Mouse (Mus musculus): Measurements from ENCODE around the gene Gm11487. TPM values are rescaled to one million over a fixed set of nuclear protein-coding genes. Genes with fewer than 3 reads are reported as not detected.
"Not testable (repeated sequence)": the region's sequence is repeated elsewhere in the genome, so short reads cannot be mapped to it uniquely, and the experiment has no call there.

Gene Gm11487
- polyA plus RNA-seq (2012; rRNA removed), result not detected in 2 replicates
- polyA plus RNA-seq (2014; fragmentation: Nextera tagmentation; extraction: Ambion mirVana), result not detected in 2 replicates

DNA sequence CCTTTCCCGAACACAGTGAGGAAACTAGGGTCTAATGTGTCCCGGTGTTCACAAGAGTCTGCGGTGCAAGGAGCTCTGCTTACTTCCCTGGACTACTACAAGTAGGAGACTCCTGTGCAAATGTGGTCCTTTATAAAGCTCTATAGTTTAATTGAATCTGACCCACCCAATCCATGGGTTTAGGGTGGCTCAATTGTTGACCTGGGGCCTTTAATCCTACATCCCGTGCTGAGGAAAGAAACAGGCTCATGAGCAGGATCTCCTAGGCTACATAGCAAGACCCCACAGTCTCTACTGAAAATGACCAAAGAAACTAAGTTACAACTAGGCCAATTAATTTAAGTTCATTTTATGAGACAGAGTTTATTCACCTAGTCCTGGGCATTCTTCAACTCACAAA, at the start of gene Gm11487:
Gm11487 (minus strand) TSS at position 101 of the 400 bp plus-strand sequence.
- H3K4me3 ChIP-seq (replicated peaks; ENCODE audit: low read length); ATAC-seq (ENCODE audit: low FRiP score, low read depth); H3K36me3 ChIP-seq (ENCODE audit: control insufficient read depth, insufficient read depth, low read length); H3K4me2 ChIP-seq (replicated peaks; ENCODE audit: low read depth, low read length, severe bottlenecking); H3K4me1 ChIP-seq (ENCODE audit: control insufficient read depth, insufficient read depth, low read length); H3K9ac ChIP-seq (ENCODE audit: low read depth, low read length, severe bottlenecking); H3K27me3 ChIP-seq (ENCODE audit: control insufficient read depth, insufficient read depth, low read length); H3K27ac ChIP-seq (replicated peaks; ENCODE audit: low read depth, low read length); H3K9me3 ChIP-seq (ENCODE audit: control insufficient read depth, low read length); DNase-seq (ENCODE audit: low spot score): not testable (repeated sequence)
- 96% methylated on average over 3 of the region's 4 CpGs for WGBS

GRCm38 (mm10) chr4:73444715-73445114, 39.8 kb upstream of the Gm11487 start:
- no peak for ATAC-seq (ENCODE audit: low FRiP score, low read depth)
- no peak overlapping the region for H3K4me3 ChIP-seq (replicated peaks; ENCODE audit: low read length)
- no peak overlapping the region for H3K4me2 ChIP-seq (replicated peaks; ENCODE audit: low read depth, low read length, severe bottlenecking)
- WGBS, result 56% methylated on average over 7 of the region's 7 CpGs
- H3K4me1 ChIP-seq (ENCODE audit: control insufficient read depth, insufficient read depth, low read length), result no peaks in the 10 kb centered on the region
- no peaks in the 10 kb centered on the region for H3K9me3 ChIP-seq (ENCODE audit: control insufficient read depth, low read length)
- no peaks in the 10 kb centered on the region for H3K27me3 ChIP-seq (ENCODE audit: control insufficient read depth, insufficient read depth, low read length)
- TF ChIP-seq POLR2A (IDR thresholded peaks at IDR 0.05; ENCODE audit: borderline replicate concordance, extremely low read depth, insufficient read depth, insufficient read length), result no peak
- no peak for DNase-seq (ENCODE audit: low spot score)
- no peaks in the 10 kb centered on the region for H3K36me3 ChIP-seq (ENCODE audit: control insufficient read depth, insufficient read depth, low read length)
- H3K9ac ChIP-seq (ENCODE audit: low read depth, low read length, severe bottlenecking), result no peak overlapping the region
- no peak overlapping the region for H3K27ac ChIP-seq (replicated peaks; ENCODE audit: low read depth, low read length)

GRCm38 (mm10) chr4:73442568-73442967, 37.7 kb upstream of the Gm11487 start:
- H3K9me3 ChIP-seq (ENCODE audit: control insufficient read depth, low read length), result no peaks in the 10 kb centered on the region
- DNase-seq (ENCODE audit: low spot score), result no peak
- no peaks in the 10 kb centered on the region for H3K4me1 ChIP-seq (ENCODE audit: control insufficient read depth, insufficient read depth, low read length)
- H3K36me3 ChIP-seq (ENCODE audit: control insufficient read depth, insufficient read depth, low read length), result no peaks in the 10 kb centered on the region
- H3K27ac ChIP-seq (replicated peaks; ENCODE audit: low read depth, low read length), result no peak overlapping the region
- ATAC-seq (ENCODE audit: low FRiP score, low read depth), result no peak
- H3K4me3 ChIP-seq (replicated peaks; ENCODE audit: low read length), result no peak overlapping the region
- no peaks in the 10 kb centered on the region for H3K27me3 ChIP-seq (ENCODE audit: control insufficient read depth, insufficient read depth, low read length)
- no peak for TF ChIP-seq POLR2A (IDR thresholded peaks at IDR 0.05; ENCODE audit: borderline replicate concordance, extremely low read depth, insufficient read depth, insufficient read length)
- H3K4me2 ChIP-seq (replicated peaks; ENCODE audit: low read depth, low read length, severe bottlenecking), result no peak overlapping the region
- H3K9ac ChIP-seq (ENCODE audit: low read depth, low read length, severe bottlenecking), result no peak overlapping the region
- 45% methylated on average over 1 of the region's 1 CpGs for WGBS

GRCm38 (mm10) chr4:73425903-73426302, 21.0 kb upstream of the Gm11487 start:
- no peak overlapping the region for H3K27ac ChIP-seq (replicated peaks; ENCODE audit: low read depth, low read length)
- no peaks in the 10 kb centered on the region for H3K9me3 ChIP-seq (ENCODE audit: control insufficient read depth, low read length)
- 80% methylated on average over 3 of the region's 3 CpGs for WGBS
- no peak overlapping the region for H3K9ac ChIP-seq (ENCODE audit: low read depth, low read length, severe bottlenecking)
- H3K4me2 ChIP-seq (replicated peaks; ENCODE audit: low read depth, low read length, severe bottlenecking), result no peak overlapping the region
- ATAC-seq (ENCODE audit: low FRiP score, low read depth), result no peak
- no peak overlapping the region for H3K4me3 ChIP-seq (replicated peaks; ENCODE audit: low read length)
- TF ChIP-seq POLR2A (IDR thresholded peaks at IDR 0.05; ENCODE audit: borderline replicate concordance, extremely low read depth, insufficient read depth, insufficient read length), result no peak
- H3K4me1 ChIP-seq (ENCODE audit: control insufficient read depth, insufficient read depth, low read length), result no peaks in the 10 kb centered on the region
- no peak for DNase-seq (ENCODE audit: low spot score)
- no peaks in the 10 kb centered on the region for H3K36me3 ChIP-seq (ENCODE audit: control insufficient read depth, insufficient read depth, low read length)
- no peaks in the 10 kb centered on the region for H3K27me3 ChIP-seq (ENCODE audit: control insufficient read depth, insufficient read depth, low read length)

- Histone ChIP-seq H3K4me3 (replicated peaks; ENCODE audit: low read length) (no peak overlapping the region), H3K9me3 (ENCODE audit: control insufficient read depth, low read length) (no peaks in the 10 kb centered on the region), H3K36me3 (ENCODE audit: control insufficient read depth, insufficient read depth, low read length) (no peaks in the 10 kb centered on the region), H3K4me2 (replicated peaks; ENCODE audit: low read depth, low read length, severe bottlenecking) (no peak overlapping the region), H3K9ac (ENCODE audit: low read depth, low read length, severe bottlenecking) (no peak overlapping the region), H3K4me1 (ENCODE audit: control insufficient read depth, insufficient read depth, low read length) (no peaks in the 10 kb centered on the region), H3K27me3 (ENCODE audit: control insufficient read depth, insufficient read depth, low read length) (no peaks in the 10 kb centered on the region), H3K27ac (replicated peaks; ENCODE audit: low read depth, low read length) (no peak overlapping the region)
- no peak for DNase-seq (ENCODE audit: low spot score)
- WGBS, result 93% methylated on average over 12 of the region's 12 CpGs
- no peak for ATAC-seq (ENCODE audit: low FRiP score, low read depth)
- TF ChIP-seq POLR2A (IDR thresholded peaks at IDR 0.05; ENCODE audit: borderline replicate concordance, extremely low read depth, insufficient read depth, insufficient read length), result no peak
Measured at GRCm38 (mm10) chr4:73423049-73423448, 18.2 kb upstream of the Gm11487 start.

- no peak overlapping the region for H3K4me2 ChIP-seq (replicated peaks; ENCODE audit: low read depth, low read length, severe bottlenecking)
- DNase-seq (ENCODE audit: low spot score) (no peak), ATAC-seq (ENCODE audit: low FRiP score, low read depth) (no peak)
- no peaks in the 10 kb centered on the region for H3K36me3 ChIP-seq (ENCODE audit: control insufficient read depth, insufficient read depth, low read length)
- no peak overlapping the region for H3K4me3 ChIP-seq (replicated peaks; ENCODE audit: low read length)
- no peaks in the 10 kb centered on the region for H3K4me1 ChIP-seq (ENCODE audit: control insufficient read depth, insufficient read depth, low read length)
- H3K9ac ChIP-seq (ENCODE audit: low read depth, low read length, severe bottlenecking), result no peak overlapping the region
- TF ChIP-seq POLR2A (IDR thresholded peaks at IDR 0.05; ENCODE audit: borderline replicate concordance, extremely low read depth, insufficient read depth, insufficient read length), result no peak
- H3K9me3 ChIP-seq (ENCODE audit: control insufficient read depth, low read length), result no peaks in the 10 kb centered on the region
- 36% methylated on average over 3 of the region's 3 CpGs for WGBS
- H3K27ac ChIP-seq (replicated peaks; ENCODE audit: low read depth, low read length), result no peak overlapping the region
- H3K27me3 ChIP-seq (ENCODE audit: control insufficient read depth, insufficient read depth, low read length), result no peaks in the 10 kb centered on the region
Measured at GRCm38 (mm10) chr4:73366534-73366933, 38.3 kb downstream of the Gm11487 start.

Other genes with a start within 250 kb of the Gm11487 start
- gene Gm11238, start 202.8 kb upstream of the Gm11487 start, polyA plus RNA-seq (2012; rRNA removed), result not detected in 2 replicates
- not detected in 2 replicates for gene Gm11238, start 202.8 kb upstream of the Gm11487 start, polyA plus RNA-seq (2014; fragmentation: Nextera tagmentation; extraction: Ambion mirVana)
- gene Gm11237, start 217.9 kb upstream of the Gm11487 start, polyA plus RNA-seq (2012; rRNA removed), result not detected in 2 replicates
- gene Gm11237, start 217.9 kb upstream of the Gm11487 start, polyA plus RNA-seq (2014; fragmentation: Nextera tagmentation; extraction: Ambion mirVana), result not detected in 2 replicates
- gene Gm11236, start 233.0 kb upstream of the Gm11487 start, polyA plus RNA-seq (2012; rRNA removed), result not detected in 2 replicates
- not detected in 2 replicates for gene Gm11236, start 233.0 kb upstream of the Gm11487 start, polyA plus RNA-seq (2014; fragmentation: Nextera tagmentation; extraction: Ambion mirVana)